Mouse (Mus musculus) intestine, postnatal 0 days (tissue): ENCODE results near the gene Tm4sf19. TPM values are rescaled to one million over a fixed set of nuclear protein-coding genes. Genes with fewer than 3 reads are reported as not detected.

Experiments
- ATAC-seq: fragments of 200-750 bp; cut with Nextera tagmentation; 2 replicates; pipeline ENCODE4 v1.8.0; 2017; ENCODE audit warnings: mild to moderate bottlenecking, moderate TSS enrichment, moderate library complexity
- H3K27ac ChIP-seq: fragments of 300-500 bp; sonication (generic); 2 replicates; pipeline ENCODE4 v1.5.1; 2014; ENCODE audit warnings: mild to moderate bottlenecking, low read depth, low read length, moderate library complexity
- H3K27me3 ChIP-seq: fragments of 300-500 bp; sonication (generic); replicated peaks from 2 replicates; pipeline ENCODE4 v1.6.1; 2014; ENCODE audit warnings: low read length, mixed read lengths; ENCODE audit not compliant: control insufficient read depth, insufficient read depth
- H3K36me3 ChIP-seq: fragments of 300-500 bp; sonication (generic); 2 replicates; pipeline ENCODE4 v1.6.1; 2014; ENCODE audit warnings: mild to moderate bottlenecking, moderate library complexity; ENCODE audit not compliant: control insufficient read depth, insufficient read depth
- H3K4me1 ChIP-seq: fragments of 300-500 bp; sonication (generic); replicated peaks from 2 replicates; pipeline ENCODE4 v1.6.1; 2014; ENCODE audit warnings: antibody characterized with exemption, low read length, mixed read lengths; ENCODE audit not compliant: control insufficient read depth, insufficient read depth
- H3K4me2 ChIP-seq: fragments of 300-500 bp; sonication (generic); replicated peaks from 2 replicates; pipeline ENCODE4 v1.6.1; 2014; ENCODE audit warnings: low read depth, mild to moderate bottlenecking, moderate library complexity
- H3K4me3 ChIP-seq: fragments of 300-500 bp; sonication (generic); 2 replicates; pipeline ENCODE4 v1.5.1; 2014; ENCODE audit warnings: low read depth, low read length
- H3K9ac ChIP-seq: fragments of 300-500 bp; sonication (generic); 2 replicates; pipeline ENCODE4 v1.6.1; 2014; ENCODE audit warnings: mild to moderate bottlenecking, low read depth, low read length
- H3K9me3 ChIP-seq: fragments of 300-500 bp; sonication (generic); 2 replicates; pipeline ENCODE4 v1.6.1; 2016; ENCODE audit warnings: mixed run types; ENCODE audit not compliant: control insufficient read depth
- CTCF ChIP-seq: sonication (generic); IDR thresholded peaks from 2 replicates; pipeline ENCODE4 v1.5.1; 2016; ENCODE audit warnings: low read depth, mild to moderate bottlenecking, control low read depth, antibody characterized with exemption, moderate library complexity
- WGBS: fragments of 180-500 bp; shearing (Covaris S2); extraction: QIAGEN DNeasy Blood & Tissue Kit; methylation state at CpG from one replicate; pipeline ENCODE4 v1.1.7; 2014; 5-methylcytosine and 5-hydroxymethylcytosine counted together
- polyA plus RNA-seq: library from polyadenylated mRNA; unstranded; fragments of >200 nt; fragmentation: Nextera tagmentation; extraction: Ambion mirVana; gene quantifications from 2 replicates; pipeline ENCODE4 v1.2.1, GENCODE M21; 2015

Gene Tm4sf19
- polyA plus RNA-seq, 1 experiment from 2014 or later, result not detected

DNA sequence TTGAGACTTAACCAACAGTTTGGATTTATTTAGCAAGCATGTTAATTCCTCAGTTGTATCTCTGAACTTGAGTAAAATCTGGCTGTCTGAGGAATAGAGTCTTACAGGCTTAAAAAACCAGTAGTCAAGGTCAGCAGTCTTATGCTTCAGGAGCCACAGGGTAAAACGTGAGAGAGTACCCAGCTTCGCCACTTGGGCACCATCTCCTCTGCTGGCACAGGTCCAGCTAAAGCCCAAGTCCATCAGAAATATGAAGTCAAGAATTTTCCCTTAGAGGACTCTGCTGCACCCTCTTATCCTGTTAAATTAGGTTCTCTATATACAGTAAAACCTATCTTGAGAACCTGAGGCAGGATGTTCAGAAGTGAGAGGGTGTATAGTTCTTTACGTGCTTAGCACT lies 13.5 kb upstream of the Tm4sf19 start:
- Histone ChIP-seq H3K36me3 (peaks cover 40% of the 10 kb centered on the region), H3K27me3 (no peaks in the 10 kb centered on the region), H3K9me3 (no peaks in the 10 kb centered on the region), H3K9ac (no peak overlapping the region), H3K4me1 (0 out of 2 replicates have a peak, but pooled peaks cover 2% of the 10 kb centered on the region), H3K4me2 (no peak overlapping the region), H3K27ac (no peak overlapping the region), H3K4me3 (no peak overlapping the region)
- no peak for TF ChIP-seq CTCF
- no peak for ATAC-seq
- WGBS, result 62% methylated on average over 3 of the region's 3 CpGs

DNA sequence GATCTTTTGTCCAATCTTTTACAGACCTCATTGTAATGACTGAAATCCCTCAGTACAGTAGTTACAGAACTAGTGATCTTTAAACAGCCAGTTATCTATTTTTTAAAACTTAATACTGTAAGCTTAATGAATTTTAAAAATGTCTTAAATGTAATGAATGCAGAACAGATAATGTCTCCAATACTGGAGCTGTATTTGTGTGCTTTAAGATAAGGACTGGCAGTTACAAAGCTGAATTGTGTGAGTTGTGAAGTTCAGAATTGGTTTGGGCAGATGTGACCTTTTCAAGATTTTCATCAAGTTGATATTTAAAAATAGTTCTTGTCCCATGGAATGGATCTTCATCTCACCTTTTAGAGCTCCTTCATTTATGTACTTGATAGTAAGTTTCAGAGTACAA lies 11.3 kb upstream of the Tm4sf19 start:
- H3K36me3 ChIP-seq, result peaks cover 20% of the 10 kb centered on the region
- no peak overlapping the region for H3K4me3 ChIP-seq
- TF ChIP-seq CTCF, result no peak
- no peak for ATAC-seq
- no peak overlapping the region for H3K9ac ChIP-seq
- H3K27me3 ChIP-seq, result no peaks in the 10 kb centered on the region
- H3K4me1 ChIP-seq, result 0 out of 2 replicates have a peak, but pooled peaks cover 2% of the 10 kb centered on the region
- no peak overlapping the region for H3K27ac ChIP-seq
- no peak overlapping the region for H3K4me2 ChIP-seq
- H3K9me3 ChIP-seq, result no peaks in the 10 kb centered on the region

DNA sequence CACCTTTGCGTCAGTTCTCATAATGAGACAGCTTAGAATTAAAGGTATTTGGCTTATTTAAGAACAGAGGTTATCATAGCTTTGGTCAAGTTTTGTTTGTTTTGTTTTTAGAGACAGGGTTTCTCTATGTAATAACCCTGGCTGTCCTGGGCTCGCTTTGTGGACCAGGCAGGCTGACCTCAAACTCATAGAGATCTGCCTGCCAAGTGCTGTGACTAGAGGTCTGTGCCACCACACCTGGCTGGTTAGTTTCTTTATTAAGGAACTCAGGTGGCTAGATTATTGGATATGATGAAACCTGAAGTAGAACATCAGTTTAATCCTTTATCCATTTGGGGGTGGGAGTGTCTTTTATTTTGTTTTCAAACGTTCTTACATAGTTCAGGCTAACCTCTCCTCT lies 10.5 kb upstream of the Tm4sf19 start:
- 85% methylated on average over 3 of the region's 3 CpGs for WGBS
- Histone ChIP-seq H3K4me3 (no peak overlapping the region), H3K9ac (no peak overlapping the region), H3K27ac (no peak overlapping the region), H3K4me2 (no peak overlapping the region), H3K4me1 (0 out of 2 replicates have a peak, but pooled peaks cover 2% of the 10 kb centered on the region), H3K36me3 (peaks cover 20% of the 10 kb centered on the region), H3K27me3 (no peaks in the 10 kb centered on the region), H3K9me3 (no peaks in the 10 kb centered on the region)
- ATAC-seq, result no peak
- TF ChIP-seq CTCF, result no peak

DNA sequence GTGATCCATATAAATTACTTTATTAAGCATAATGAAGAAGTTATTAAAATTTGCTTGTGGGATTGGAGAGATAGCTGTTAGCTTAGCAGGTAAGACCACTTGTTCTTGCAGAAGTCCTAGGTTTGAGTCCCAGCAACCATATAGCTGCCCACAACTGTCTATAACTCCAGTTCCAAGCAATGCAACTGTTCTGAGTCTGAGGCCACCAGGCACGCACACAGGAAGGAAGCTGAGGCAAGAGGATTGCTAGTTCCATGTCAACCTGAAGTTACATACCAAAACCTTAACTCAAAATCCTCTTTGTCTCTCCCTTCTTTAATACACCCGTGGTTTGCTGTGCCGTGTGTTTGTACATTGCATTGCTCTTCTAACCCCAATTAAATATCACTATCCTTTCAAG lies 9.4 kb upstream of the Tm4sf19 start:
- Histone ChIP-seq H3K4me2 (no peak overlapping the region), H3K9ac (no peak overlapping the region), H3K9me3 (no peaks in the 10 kb centered on the region), H3K27me3 (no peaks in the 10 kb centered on the region), H3K4me1 (0 out of 2 replicates have a peak, but pooled peaks cover 2% of the 10 kb centered on the region), H3K27ac (no peak overlapping the region), H3K4me3 (no peak overlapping the region), H3K36me3 (peaks cover 15% of the 10 kb centered on the region)
- 85% methylated on average over 3 of the region's 3 CpGs for whole genome bisulfite sequencing
- ATAC-seq, result no peak
- TF ChIP-seq CTCF, result no peak

DNA sequence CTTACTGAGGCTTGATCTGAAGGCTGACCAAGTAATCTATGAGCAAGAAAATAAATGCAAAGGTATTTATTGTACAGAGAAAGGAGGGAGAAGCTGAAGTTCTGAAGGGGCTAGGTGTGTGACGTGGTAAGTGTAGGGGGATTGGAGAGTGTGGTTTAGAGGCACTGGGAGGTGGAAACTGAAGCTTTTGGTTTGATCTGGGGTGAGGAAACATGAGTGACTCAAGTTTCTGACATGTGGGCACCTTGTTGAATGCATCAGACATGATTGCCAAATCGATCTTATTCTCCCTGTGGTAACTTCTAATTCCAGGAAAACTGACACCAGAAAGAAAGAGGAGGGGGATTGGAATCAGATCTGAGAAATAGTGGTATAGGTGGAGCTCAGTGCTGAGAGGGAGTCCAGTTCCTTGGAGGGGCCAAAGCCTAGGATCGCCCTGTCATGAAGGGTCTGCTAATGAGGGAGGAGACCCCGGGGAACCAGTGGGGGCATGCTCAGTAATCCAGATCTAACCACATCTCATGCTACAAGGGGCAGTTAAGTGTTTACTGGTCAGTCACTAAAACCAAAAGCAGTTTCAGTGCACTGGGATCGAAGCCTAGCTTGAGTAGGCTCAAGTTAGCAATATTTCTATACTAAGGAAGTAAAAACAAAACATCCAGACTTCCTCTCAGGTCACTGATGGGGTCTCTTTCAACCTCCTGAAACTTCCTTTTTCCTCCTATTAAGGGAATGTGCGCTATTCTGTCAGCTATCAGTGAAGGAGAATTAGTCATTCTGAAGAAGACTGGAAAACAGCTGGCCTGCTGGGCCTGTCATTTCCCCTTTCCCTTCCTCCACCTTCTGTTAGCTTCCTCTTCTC lies 4.4 kb upstream of the Tm4sf19 start:
- Histone ChIP-seq H3K4me2 (no peak overlapping the region), H3K9me3 (no peaks in the 10 kb centered on the region), H3K9ac (no peak overlapping the region), H3K4me3 (no peak overlapping the region), H3K27me3 (no peaks in the 10 kb centered on the region), H3K27ac (no peak overlapping the region), H3K36me3 (peaks cover 8% of the 10 kb centered on the region), H3K4me1 (no peaks in the 10 kb centered on the region)
- WGBS, result 67% methylated on average over 6 of the region's 6 CpGs
- TF ChIP-seq CTCF, result no peak
- no peak for ATAC-seq

DNA sequence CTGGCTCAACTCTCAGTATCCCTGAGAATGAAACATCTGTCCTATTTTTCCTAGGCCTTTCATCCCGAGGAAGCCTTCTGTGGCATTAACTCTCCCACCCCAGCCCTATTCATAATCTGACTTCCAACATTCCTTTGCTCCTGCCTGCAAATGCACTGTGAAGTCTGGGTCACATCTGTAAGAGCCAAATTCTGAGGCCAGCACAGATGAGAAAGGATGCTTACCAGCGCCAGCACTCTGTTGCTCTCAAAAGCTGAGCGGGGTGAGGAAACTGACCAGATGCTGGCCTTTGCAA lies 3.8 kb upstream of the Tm4sf19 start:
- H3K27ac ChIP-seq, result no peak overlapping the region

More for the DNA sequence above, 3.8 kb upstream of the Tm4sf19 start:
- no peak for ATAC-seq
- no peak for TF ChIP-seq CTCF
- Histone ChIP-seq H3K4me3 (no peak overlapping the region), H3K27me3 (no peaks in the 10 kb centered on the region), H3K4me1 (no peaks in the 10 kb centered on the region), H3K9ac (no peak overlapping the region), H3K9me3 (no peaks in the 10 kb centered on the region), H3K4me2 (no peak overlapping the region), H3K36me3 (peaks cover 2% of the 10 kb centered on the region; the same call in 1 of the 2 replicates)
- WGBS, result 64% methylated on average over 3 of the region's 3 CpGs
